Mouse (Mus musculus): ENCODE results near the gene Rab11fip3.

Rab11fip3 gene

DNA sequence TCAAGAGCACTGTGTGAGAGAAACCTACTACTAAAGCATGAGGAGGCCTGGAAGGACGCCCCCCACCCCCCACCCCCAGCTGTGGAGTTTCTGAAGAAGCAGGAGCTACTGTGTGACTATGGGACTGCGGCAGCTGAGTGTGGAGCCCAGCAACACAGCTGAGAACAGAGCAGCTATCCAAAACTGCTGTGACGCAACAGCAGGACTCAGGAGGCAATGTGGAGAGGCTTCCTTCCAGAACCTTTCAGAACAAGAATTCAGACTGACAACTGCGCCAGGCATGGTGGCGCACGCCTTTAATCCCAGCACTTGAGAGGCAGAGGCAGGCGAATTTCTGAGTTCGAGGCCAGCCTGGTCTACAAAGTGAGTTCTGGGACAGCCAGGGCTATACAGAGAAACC is 28.6 kb downstream of the Rab11fip3 start:
- peak; percentile 65 for DNase-seq (ENCODE audit: low read depth)

DNA sequence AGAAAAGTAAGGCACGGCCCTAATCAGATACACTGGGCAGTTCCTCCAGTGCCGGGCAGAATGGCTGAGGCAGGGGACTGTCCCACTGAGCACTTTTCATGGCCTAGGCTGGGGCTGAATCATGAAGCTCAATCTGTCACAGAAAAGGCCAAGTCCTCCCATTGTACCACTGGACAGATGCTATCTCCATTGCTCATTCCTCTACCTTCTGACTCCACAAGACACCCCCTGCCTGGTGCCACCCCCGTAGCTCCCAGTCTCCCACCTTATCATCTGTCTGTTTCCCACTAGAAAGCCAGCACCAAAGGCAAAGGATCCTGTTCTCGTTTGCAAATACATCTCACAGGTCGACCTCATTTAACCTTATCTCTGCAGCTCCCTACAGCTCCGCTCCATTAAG is 37.3 kb downstream of the Rab11fip3 start:
- DNase-seq (ENCODE audit: low read depth) = no peak

DNA sequence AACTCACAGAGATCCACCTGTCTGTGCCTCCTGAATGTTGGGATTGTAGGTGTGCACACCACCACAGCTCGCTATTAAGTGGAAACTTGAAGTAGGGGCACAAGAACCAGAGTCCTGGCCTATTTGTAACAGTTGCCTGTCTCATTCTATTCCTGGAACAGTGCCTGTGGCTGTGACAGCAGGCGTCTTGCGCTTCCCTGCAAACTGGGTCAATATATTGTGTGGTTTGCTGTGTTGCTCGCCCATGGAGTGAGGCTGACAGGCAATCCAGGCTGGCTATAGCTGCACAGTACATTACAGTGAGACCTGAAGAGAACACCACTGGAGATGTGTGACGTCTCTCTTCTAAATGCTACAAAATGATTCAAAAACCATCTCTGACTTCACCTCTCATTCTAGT is 37.8 kb downstream of the Rab11fip3 start:
- no peak for DNase-seq (ENCODE audit: low read depth)

DNA sequence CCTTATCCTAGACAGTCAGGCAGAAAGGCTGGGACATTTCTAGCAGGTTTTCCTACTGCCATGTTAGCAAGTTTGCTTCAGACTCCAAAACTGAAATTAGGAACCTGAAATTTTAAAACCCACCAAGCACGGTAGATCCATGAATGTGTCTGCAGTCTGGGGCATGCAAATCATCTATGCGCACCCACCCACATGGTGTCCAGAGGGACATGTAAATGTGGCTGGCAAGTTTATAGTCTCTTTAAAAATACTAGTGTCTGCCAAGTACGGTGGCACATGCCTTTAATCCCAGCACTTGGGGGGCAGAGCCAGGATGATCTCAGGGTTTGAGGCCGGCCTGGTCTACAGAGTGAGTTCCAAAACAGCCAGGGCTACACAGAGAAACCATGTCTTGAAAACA is 41.1 kb downstream of the Rab11fip3 start:
- DNase-seq (ENCODE audit: low read depth) = no peak

DNA sequence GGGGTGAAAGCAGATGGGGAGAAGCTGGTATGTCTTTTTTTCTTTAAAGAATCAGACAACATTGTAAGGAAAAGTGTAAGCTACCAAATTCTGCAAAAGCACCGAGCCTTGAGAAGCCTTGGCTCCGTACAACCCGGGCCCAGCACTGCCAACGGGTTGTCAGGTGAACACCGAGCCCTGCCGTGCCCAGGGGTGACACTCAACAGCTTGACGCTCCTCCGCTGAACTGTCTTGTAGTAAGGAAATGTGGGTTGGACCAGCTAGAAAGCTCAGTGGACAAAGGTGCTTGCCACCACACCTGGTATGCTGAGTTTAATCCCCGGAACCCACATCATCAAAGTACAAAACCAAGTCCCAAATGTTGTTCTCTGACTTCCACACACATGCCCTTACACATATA is 44.7 kb downstream of the Rab11fip3 start:
- no peak for DNase-seq (ENCODE audit: low read depth)

DNA sequence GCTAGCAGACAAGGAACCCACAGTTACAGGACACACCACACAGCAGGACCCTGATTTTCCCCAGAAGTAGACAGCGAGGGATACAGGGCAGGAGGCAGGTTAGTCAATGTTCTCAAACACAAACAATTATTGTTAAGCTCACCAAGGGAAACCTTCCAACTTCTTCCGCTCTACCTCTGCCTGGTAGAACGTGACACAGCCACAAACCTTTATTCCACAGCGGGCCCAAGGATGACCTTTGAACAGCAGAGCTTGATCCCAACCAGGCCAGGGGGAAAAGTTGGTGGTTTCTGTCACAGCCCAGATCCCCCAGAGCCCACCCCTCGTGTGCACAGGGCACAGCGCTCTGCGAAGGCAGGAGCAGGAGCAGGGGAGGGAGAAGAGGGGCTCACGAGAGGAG is 45.4 kb downstream of the Rab11fip3 start:
- DNase-seq (ENCODE audit: low read depth) = no peak

DNA sequence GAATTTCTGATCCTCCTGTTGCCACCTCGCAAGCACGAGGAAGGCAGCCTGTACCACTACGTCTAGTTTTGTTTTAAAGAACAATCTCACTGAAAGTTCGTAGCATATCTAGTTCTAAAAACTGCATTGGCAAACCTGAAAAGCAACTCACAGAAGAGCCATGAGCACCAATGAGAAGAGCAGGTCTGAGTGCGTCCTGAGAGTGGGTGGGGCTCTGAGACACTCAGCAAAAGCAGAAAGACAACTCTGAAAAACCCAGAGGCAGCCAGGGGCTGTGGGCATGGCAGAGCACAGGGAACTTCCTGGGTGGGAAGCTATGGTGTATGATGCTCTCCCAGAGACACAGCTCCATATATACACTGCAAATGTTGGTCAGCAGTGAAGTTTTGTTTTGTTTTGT is 46.2 kb downstream of the Rab11fip3 start:
- DNase-seq (ENCODE audit: low read depth) = no peak

DNA sequence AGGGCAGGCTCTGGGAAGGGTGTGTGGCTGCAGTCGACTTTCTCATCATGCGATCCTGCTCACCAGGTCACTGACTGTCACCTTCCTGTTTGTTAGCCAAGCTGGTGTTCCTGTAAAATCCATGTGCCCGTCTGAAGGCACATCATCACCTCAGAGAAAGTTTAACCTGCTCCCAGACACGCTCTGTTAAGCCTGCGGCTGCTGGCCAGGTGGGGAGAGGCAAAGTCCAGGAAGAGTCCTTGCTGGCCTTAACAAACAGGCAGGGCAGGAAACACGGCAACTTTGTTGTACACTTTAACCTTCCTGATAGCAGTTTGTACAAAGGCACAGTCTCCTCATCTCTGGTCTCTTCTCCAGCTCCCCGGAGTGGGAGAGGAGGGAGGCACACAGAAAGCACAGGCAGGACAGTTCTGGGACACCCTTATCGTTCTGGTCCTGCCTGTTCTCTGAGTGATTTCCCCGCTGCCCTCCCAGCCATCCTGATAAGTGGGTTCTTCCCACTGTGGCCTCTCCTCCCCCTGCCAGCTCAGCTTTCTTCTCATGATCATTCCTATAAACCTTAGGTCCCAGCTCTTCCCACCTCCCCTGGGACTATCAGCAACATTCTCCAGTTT is 47.5 kb downstream of the Rab11fip3 start:
- no peak for DNase-seq (ENCODE audit: low read depth)

DNA sequence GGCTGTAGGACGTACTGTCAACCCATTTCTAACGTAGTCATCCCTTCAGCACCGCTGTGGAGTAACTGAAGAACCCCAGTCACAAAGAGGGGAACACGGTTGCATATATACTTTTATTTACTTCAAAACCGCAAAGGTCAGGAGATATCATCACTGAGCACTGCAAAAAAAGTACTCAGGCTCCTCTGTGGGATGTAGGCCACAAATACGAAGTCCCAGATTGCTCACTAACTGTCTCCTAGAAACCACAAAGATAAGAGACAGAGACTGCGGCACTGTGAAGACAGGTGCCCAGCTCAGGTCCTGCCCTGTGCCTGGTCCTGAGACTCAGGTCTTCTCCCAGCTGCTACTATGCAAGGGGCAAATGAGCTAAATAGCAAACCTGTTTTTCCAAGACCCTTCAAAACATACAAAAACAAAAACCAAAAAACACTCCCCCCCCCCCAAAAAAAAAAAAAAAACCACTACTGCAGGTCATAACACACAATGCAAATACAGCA is 48.5 kb downstream of the Rab11fip3 start:
- no peak for DNase-seq (ENCODE audit: low read depth)

DNA sequence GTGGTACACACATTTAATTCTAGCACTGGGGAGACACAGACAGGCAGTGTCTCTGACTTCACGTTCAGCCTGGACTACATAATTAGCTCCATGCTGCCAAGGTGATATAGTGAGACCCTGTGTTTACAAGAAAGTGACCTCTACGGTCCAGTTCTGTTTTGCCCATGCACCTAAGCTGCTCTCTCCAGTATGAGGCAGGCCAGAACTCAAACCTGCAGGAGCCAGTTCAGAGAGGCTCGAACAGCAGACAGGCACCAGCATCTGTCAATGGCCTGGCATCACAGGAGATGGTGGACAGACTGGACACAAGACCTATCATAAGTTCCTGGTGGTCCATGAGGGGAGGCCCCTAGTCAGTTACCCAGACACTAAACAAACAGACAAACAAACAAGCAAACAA is 51.0 kb downstream of the Rab11fip3 start:
- DNase-seq (ENCODE audit: low read depth) = no peak

DNA sequence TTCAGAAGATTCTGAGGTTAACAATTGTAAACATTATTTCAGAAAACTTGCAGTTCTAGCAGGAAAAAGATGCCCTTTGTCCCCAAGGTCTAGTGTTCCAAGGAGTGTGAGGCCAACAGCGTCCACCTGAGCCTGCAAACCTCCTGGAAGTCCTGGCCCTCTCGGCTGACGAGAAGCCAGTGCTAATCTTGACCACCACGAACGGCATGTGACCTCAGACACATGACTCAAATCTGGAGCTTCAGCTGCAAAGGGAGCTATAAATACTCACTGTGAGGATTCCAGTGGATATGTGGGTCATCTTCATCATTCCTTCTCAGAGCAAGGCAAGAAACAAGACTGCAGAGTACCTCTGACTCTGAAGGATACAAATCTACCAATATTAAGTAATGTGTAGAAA is 51.4 kb downstream of the Rab11fip3 start:
- DNase-seq (ENCODE audit: low read depth) = peak; percentile 29

DNA sequence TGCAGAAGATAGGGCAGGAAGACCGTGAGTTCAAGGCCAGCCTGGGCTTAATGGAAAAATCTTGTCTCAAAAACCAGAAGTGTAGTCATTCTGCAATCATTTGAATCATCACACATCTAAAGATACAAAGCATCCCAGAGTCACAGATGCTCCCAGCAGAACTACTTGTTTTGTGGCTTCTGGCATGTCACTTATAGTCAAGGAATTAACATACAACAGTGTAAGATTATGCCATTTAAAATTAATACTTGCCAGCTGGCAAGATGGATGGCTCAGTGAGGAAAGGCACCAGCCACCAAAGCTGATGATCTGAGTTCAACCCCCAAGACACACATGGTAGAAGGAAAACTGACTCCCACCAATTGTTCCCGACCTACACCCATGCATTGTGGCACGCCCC is 52.3 kb downstream of the Rab11fip3 start:
- no peak for DNase-seq (ENCODE audit: low read depth)

DNA sequence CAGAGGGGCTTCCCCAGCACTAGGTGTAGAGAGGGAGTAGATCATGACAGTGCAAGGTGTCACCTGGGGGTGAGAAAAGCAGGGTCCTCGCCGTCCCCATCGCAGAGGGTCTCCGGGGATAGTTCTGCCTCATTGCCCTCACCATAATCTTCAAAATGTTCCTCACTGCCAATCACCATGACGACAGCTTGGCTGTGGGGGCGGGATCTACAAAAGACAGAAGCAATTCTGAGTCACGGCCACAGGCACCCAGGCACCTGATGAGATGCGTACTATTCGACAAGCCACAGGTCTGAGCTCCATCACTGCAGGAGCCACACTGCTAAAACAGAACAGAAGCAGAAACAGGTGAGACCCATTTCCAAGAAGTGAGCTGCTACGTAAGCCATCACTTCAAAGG is 55.6 kb downstream of the Rab11fip3 start:
- no peak for DNase-seq (ENCODE audit: low read depth)

DNA sequence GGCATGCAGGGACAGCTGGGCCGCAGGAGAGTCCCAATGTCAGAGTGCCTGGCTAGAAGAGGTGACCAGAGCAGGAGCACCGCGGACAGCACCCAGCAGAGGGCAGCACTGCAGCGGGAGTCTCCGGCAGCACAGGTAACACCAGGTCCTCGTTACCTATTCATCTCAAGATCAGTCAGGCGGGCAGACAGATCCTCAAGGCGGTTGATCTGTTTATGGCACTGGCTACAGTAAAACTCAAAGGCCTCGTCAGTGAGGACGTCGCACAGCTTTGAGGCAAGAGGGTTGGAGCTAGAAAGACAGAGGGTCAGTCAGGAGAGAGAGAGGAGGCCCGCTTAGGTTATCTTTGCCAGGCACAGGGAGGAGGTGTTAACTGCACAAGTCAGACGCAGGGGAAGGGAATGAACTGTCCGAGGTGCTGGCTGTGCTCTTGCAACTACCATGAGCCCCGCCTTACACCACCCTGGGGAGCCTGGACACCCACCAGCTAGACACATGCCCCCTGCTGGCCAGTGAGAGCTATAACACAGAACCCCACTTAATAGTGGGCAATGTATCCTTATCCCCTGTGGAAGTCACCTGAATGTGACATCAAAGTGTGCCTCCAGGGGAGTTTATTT is 57.4 kb downstream of the Rab11fip3 start:
- DNase-seq (ENCODE audit: low read depth) = peak; percentile 93

DNA sequence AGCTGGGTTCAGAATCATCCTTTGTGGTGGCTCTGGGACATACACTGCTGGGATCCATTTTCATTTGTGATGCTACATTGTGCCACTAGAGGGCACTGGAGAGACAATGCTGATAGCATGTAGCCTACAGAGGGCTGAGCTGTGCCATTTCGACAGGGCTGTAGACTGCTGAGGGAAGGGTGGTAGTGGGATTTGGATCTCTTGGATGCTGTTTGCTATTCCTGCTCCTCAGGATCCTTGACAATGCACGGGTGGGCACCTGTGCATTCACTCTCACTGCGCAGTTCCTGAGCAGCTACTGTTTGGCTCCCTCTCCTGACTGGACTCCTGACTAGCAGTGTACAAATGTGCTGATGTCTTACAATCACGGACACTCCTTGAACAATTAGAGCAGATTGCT is 59.8 kb downstream of the Rab11fip3 start:
- DNase-seq (ENCODE audit: low read depth) = peak; percentile 91

DNA sequence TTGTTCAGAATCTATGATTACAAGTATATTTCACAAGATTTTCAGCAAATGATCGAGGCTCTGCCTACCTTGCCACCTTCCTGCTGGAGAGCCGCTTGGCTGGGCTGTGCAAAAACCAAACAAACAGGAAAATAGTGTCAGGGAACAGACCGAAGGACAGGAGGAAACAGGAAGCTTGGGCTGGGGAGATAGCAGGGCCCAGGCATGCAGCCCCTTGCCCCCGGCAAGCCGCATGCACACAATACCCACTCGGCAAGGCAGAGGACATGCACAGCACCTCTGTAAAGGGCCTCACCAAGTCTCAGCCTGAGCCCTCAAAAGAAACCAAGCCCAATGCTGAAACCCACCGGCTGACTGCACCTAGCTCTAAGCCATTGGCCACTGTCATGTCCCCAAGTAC is 60.6 kb downstream of the Rab11fip3 start:
- DNase-seq (ENCODE audit: low read depth) = no peak

DNA sequence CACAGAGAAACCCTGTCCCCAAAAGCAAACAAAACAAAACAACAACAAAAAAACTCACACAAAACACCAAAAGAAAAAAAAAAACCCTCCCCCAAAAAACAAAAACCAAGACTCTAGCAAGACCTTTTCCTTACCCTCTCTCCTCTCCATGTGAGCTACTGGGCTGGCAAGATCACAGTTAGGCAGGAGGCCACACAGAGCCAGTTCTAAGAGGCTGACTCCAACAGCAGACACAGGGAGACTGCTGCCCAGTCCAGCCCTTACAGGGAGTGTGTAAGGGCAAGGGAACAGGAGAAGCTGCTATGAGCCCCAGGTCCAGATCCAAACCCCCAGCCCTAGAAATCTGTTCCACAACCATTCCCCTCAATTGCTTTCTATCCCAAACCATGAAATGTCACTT is 61.0 kb downstream of the Rab11fip3 start:
- DNase-seq (ENCODE audit: low read depth) = no peak

DNA sequence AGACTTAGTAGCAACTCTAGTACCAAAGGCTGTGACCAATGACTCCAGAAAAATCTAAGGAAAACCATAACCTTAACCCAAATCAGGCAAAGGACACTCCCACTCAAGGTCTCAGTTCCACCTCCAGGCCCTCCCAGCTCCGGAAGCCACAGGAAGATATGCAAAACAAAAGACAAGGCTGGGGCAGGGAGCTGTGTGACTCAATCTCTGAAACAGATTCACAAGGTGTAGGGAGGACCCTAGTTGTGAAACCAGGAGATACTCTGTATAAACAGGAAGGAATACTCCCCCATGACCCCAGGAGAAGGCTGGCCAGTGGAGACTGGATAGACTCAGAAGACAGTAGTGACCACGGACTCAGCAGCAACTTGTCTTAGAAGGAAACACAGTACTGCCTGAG is 61.7 kb downstream of the Rab11fip3 start:
- DNase-seq (ENCODE audit: low read depth) = no peak

DNA sequence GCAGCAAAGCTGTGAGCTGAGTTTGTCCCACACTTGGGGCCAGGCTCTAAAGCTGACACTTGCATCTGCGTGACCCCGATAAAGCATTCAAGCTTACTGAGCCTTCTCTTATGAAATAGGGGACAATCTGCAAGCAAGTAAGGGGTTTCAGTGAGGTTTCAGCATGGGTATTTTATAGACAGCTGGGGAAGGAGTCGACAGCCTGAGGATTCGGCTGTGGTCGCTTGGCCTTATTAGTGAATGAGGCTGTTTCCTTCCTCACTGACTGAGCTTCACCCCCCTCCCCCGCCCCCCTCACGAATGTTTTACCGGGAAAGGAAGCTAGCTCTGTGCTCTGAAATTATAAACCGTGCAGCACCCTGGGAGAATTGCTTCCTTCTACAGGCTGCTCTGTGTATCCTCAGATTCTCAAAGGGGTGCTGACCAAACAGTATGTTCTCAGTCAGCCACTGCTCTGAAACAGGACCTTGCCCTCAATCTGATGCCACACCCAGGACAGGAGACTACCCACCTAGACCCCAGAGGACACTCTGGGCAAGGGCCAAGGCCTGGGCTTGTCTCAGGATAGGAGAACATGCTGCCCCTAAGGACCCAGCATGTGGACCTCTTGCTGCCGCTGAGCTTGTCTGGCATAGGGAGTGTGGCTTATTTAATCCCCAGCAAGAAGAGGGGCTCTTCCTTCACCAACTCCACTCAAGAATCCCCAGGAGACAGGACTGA is 63.5 kb downstream of the Rab11fip3 start:
- no peak for DNase-seq (ENCODE audit: low read depth)

DNA sequence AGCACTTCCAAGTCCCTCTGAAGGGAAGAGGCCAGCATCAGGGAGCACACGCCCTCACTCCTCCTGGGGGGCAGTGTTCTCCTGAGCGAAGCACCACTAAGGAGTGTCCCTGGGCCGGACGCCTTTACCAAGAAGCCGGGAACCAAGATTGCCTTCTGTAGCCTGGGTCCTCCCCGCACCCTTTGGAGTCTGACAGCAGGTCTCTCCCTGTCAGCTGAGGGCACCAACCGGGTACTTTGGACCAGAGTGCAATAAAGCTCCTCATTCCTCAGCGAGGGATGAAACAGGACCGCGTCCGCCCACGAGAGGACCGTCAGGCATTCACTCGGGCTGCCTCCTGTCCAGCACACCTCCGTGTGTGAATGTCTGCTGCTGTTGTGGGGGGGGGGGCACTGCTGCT is 64.6 kb downstream of the Rab11fip3 start:
- no peak for DNase-seq (ENCODE audit: low read depth)

DNA sequence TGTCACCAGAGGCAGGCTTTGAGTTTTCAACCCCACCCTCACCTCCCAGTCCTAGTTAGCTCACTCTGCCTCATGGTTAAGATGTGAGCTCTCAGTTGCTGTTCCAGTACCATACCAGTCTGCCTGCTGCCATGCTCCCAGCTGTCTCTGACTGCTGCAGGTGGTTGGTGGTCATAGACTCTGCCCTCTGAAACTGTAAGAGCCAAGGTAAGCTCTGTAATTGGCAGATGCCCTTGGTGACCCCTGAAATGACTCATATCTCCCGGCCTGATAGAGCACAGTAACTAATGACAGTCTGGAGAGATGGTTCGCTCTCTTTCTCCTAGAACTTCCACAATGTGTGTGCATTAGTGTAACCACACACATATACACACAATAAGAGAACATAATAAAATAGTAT is 65.5 kb downstream of the Rab11fip3 start:
- no peak for DNase-seq (ENCODE audit: low read depth)

DNA sequence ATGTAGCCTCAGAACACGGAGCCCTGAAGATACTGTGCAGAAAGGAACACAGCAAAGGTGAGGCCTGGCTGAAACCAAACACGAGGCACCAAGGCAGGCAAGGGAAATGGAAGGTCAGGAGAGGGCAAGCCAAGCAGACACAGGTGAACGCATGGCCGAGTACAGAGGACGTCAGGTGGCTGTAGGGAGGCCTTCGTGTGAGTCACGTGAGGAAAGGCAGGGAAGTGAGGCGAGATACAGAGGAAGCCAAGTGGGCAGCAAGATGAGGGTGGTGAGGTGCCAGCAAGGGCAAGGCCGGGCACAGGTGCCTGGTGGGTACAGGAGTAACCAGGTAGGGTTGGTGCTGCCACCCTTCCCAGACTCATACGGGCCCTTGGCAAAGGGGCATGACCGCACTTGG is 70.9 kb downstream of the Rab11fip3 start:
- no peak for DNase-seq (ENCODE audit: low read depth)

DNA sequence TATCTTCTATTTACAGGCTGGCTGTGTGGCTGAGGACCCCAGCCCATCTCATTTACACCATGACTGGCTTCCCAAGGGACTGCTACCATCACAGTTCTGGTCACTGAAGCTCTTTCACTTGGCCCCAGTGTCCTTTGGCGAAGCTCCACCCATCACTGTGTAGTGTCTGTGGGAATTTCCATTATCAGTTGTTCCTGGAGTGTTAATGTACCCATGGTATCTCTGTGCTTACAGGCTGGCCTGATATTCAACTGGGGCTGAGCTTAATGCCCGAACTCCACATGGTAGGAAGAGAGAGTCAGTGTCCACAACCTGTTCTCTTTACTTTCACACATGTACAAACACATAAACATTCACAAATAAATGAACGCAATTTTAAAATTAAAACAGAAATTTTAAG is 75.9 kb downstream of the Rab11fip3 start:
- no peak for DNase-seq (ENCODE audit: low read depth)

DNA sequence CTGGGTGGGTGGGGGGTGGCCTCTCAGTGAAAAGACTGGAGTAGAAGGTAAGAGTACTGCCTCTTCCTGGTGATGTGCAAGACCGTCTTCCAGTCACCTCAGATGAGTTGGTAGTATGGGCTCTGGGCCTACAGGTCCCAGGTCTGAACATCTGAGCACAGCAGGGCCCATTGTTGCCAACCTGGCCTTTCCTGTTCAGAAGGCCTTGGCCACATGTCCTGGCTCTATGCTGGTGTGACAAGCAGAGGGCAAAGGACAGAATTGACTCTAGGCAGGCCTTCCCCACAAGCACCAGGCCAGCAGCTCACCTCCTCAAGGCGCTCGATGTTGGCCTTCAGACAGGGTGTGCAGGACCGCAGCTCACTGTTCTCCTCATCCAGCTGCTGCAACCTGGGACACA is 77.1 kb downstream of the Rab11fip3 start:
- DNase-seq (ENCODE audit: low read depth) = no peak

All from NIH3T3 (cell line).